Mouse (Mus musculus): Measurements from ENCODE around the gene Nap1l2.
"Not testable (repeated sequence)": the region's sequence is repeated elsewhere in the genome, so short reads cannot be mapped to it uniquely, and the experiment has no call there.

Nap1l2 gene

DNA sequence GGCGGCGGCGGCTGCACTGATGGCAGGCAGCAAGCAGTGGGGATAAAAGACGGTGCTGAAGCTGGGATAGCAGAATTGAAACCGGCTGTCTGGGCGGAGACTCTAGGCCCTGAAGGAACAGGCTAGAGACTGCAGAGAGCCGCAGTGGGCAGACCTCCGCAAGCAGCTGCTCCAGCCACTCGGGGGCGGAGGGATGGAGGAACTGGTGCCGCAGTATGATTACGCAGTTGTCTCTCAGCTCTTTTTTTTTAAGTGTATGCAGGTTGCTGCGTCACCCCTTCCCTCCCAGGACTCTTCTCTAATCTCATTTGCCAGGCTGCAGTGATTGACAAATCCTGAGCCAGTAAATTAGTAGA is at the start of gene Nap1l2:
Gene Nap1l2, minus strand, starts transcription at position 210 of the 356 bp plus-strand sequence.
- DNase-seq = peak in 1 of 2 experiments; percentile 11

DNA sequence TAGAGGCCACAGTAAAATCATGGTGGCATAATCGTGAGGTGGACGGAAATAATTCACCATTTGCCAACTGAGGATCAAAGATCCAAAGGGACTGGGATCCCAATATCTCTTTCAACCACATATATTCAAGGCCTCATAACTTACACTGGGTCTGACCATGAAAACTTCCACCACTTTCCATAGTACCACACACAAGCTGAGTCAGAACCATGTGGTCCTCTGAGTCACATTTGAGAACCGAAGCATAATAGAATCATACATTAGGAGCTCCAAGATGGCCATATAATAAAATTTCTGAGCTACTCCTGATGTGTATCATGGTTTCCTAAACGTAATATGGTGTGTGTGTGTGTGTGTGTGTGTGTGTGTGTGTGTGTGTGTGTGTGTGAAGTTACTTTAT is 28.8 kb upstream of the Nap1l2 start:
- no peak for DNase-seq

DNA sequence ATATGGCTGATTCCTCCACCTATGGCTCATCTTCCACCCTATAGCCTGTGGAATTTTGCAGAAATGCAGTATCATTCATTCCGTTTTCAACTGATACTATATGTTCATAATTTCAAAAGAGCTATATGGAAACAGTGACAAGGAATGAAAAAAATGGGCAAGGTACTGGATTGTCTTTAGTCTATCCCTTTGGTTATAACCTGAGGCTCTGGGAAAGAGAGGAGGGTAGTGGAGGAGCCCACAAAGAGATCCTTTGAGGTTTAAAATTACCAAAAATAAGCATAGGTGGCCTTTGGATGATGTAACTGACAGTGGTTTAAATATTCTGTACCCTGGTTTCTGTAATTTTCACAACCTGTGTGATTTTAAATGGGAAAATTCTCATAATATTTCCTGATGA is 389 bp upstream of the Nap1l2 start:
- DNase-seq = no peak

GRCm38 (mm10) chrX:103185781-103186430 is 534 bp downstream of the Nap1l2 start:
- no peak for DNase-seq

DNA sequence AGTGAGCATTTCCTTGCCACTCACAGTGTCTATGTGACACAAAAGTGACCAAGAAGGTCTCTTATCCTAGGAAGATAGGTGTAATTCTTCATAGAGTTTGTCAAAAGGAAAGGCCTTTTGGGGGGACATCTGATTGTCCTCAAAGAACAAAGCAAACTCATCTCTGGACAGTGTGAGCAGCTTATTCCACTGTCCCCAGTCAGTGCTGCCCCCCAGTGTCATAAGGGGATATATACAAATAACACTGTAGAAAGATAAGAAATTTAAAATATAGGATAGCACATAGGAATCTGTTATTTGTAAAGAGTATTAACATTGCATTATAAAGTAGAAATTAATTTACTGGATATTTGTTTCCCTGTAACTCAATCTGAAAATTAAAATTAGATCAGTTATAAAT is 2.9 kb downstream of the Nap1l2 start:
- peak in 1 of 2 experiments; percentile 16 for DNase-seq

- DNase-seq = no peak
These were observed 6.5 kb downstream of the Nap1l2 start for GRCm38 (mm10) chrX:103179771-103180558.

GRCm38 (mm10) chrX:103164948-103165605 is 21.4 kb downstream of the Nap1l2 start:
- not testable (repeated sequence) for DNase-seq

- DNase-seq = no peak
These were observed 30.3 kb downstream of the Nap1l2 start for GRCm38 (mm10) chrX:103156134-103156533.

DNA sequence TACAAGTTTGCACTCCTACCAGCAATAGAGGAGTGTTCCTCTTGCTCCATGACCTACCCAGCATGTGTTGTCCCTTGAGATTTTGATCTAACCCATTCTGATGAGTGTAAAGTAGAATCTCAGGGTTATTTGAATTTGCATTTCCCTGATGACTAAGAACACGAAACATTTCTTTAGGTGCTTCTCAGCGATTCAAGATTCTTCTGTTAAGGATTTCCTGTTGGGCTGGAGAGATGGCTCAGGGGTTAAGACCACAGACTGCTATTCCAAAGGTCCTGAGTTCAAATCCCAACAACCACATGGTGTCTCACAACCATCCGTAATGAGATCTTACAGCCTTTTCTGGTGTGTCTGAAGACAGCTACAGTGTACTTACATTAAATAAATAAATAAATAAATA is 47.9 kb downstream of the Nap1l2 start:
- no peak for DNase-seq

Measured in kidney, postnatal 36 days (tissue).